Mouse (Mus musculus): ENCODE measurements around the gene Klra5.
"Not testable (repeated sequence)": the region's sequence is repeated elsewhere in the genome, so short reads cannot be mapped to it uniquely, and the experiment has no call there.

Klra5 gene

DNA sequence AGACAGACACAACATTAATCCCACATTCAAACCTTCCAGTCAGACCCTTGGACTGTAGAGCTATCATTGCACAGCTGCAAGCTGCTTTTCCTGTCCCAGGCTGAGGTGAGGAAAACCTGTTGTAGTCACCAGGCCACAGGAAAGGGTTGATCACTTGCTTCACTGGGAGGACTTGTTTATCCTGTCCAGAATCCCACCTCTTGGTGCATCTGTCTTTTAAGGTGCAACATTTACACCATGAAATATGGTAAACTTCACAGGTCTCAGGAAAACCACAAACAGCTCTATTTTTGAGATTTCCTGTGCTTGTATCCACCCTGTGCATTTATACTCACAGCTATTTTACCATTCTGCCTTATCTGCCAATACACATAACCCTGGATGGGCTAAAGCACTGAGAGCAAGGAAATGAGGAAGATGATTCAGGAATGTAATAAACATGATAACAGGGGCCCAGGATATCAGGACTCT is at the start of gene Klra5:
TSS of gene Klra5 (minus strand) at position 175 of the 471 bp plus-strand sequence.
- not testable (repeated sequence) for DNase-seq

DNA sequence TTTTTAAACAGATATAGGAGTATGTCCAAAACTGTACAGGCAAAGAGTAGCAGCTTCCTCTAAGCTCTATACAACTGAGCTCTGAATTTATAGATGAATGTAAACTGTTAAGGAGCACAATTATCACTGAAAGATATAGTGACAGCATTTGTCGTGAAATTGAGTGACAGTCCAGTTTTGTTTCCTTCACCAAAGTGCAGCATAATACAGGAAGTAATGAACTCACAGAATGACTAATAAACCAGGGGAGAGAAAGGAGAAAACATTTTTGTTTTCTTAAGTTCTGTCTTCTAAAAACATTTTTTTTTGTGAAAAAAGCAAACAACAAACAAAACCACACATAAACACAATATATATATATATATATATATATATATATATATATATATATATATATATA is 454 bp downstream of the Klra5 start:
- DNase-seq = no peak

DNA sequence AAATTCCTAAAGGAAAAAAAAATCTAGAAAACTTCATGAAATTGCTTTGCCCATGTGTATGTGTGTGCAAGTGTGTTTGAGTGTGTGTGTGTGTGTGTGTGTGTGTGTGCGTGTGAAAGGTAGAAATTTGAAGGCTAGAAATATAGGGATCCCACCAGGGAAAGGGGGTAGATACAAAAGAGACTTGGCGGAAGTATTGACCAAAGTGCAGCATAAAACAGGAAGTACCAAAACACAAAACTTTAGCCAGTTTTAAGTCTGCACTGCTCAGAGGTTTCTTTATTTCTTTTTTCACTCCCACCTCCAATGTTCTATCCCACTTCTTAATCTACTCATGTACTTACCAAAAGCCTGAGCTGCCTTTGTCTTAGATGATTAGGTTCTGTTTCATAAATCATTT is 34.9 kb downstream of the Klra5 start:
- no peak for DNase-seq

DNA sequence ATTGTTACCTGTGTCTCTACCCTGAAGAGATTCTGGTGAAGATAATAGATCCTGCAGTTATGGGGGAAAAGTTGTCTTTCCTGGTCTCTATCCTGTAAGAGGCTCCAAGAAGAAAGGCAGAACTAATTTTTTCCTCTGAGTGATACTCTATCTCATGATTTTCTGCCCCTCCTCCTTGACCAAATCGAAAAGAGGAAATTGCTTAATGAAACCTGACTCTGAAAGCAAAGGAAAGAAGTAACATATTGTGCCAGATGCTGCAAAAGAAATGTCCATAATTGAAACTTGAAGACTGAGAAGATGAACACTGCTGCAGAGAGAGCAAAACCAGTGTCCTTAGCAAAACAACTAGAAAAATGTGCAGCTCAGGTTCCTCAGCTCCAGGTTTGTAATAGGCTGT is 40.9 kb downstream of the Klra5 start, which contains the start of gene Klra17:
TSS of gene Klra17 (minus strand) at position 124 of the 400 bp plus-strand sequence.
- no peak for DNase-seq

DNA sequence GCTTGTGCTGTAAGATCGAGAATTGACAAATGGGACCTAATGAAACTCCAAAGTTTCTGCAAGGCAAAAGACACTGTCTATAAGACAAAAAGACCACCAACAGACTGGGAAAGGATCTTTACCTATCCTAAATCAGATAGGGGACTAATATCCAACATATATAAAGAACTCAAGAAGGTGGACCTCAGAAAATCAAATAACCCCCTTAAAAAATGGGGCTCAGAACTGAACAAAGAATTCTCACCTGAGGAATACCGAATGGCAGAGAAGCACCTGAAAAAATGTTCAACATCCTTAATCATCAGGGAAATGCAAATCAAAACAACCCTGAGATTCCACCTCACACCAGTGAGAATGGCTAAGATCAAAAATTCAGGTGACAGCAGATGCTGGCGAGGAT is 55.1 kb downstream of the Klra5 start, which contains the start of gene Gm17631:
TSS of gene Gm17631 (plus strand) at position 301 of the 400 bp plus-strand sequence.
- not testable (repeated sequence) for DNase-seq
